Comparison of ENCODE assay signal across 21 mouse cellular contexts in genomic region chr10:98686370-98686769, GRCm38 (mm10).
A peak's percentile ranks its signal among the peaks of the same experiment; 100 is the strongest.
DNase-seq lines count a peak whose midpoint lies in the region; ATAC-seq and TF ChIP-seq lines count a peak whose summit lies in the region.
"Had no signal": no experiment of that assay in that cellular context is flagged by ENCODE, and none has a peak within 500 bp of the region (broad histone marks: within the 10 kb centered on the region; RNA-seq: fewer than 3 reads in every experiment).

No protein-coding gene starts in this region.

- H3K9ac ChIP-seq in intestine, embryonic 15.5 days, result no peak overlapping the region
- H3K9ac ChIP-seq in intestine, embryonic 16.5 days (ENCODE audit: low read depth, low read length), result no peak overlapping the region
- no peak overlapping the region for H3K9ac ChIP-seq in intestine, postnatal 0 days (ENCODE audit: low read depth, low read length)

- peak; percentile 81 for ATAC-seq in intestine, embryonic 15.5 days
- ATAC-seq in intestine, embryonic 16.5 days, result peak; percentile 66
- peak; percentile 48; the same call in 1 of the 2 replicates for ATAC-seq in intestine, postnatal 0 days
- ATAC-seq: activated CD4-positive, CD25-positive, alpha-beta regulatory T cell, adult 4 months; CD4-positive, CD25-positive, alpha-beta regulatory T cell, adult 4 months; Patski had no signal

- DNase-seq in gastrocnemius, postnatal 25 days, result no peak
- no peak for DNase-seq in left cerebral cortex, adult 9 months (ENCODE audit: low spot score in 2 of 2)
- no peak for DNase-seq in gastrocnemius, adult 2 months
- DNase-seq: adrenal gland, adult 2 months; adrenal gland, adult 8-10 months; adrenal gland, postnatal 10 days; adrenal gland, postnatal 14 days; adrenal gland, postnatal 25 days; adrenal gland, postnatal 36 days; B cell, adult 2 months; cerebellum, adult 11 months; cerebellum, adult 11-12 months; cerebellum, adult 18-20 months had no signal

- H3K36me3 ChIP-seq in intestine, embryonic 15.5 days, result no peaks in the 10 kb centered on the region
- H3K36me3 ChIP-seq in intestine, embryonic 16.5 days (ENCODE audit: control insufficient read depth, insufficient read depth, low read length), result no peaks in the 10 kb centered on the region
- H3K36me3 ChIP-seq in intestine, postnatal 0 days (ENCODE audit: control insufficient read depth, insufficient read depth), result no peaks in the 10 kb centered on the region
- H3K36me3 ChIP-seq: G1E had no signal

- H3K27ac ChIP-seq in intestine, embryonic 15.5 days, result no peak overlapping the region
- no peak overlapping the region for H3K27ac ChIP-seq in intestine, embryonic 16.5 days (ENCODE audit: low read length)
- no peak overlapping the region for H3K27ac ChIP-seq in intestine, postnatal 0 days (ENCODE audit: low read depth, low read length)
- H3K27ac ChIP-seq in gastrocnemius, adult 2 months, result no peak overlapping the region

- H3K9me3 ChIP-seq in intestine, embryonic 15.5 days, result no peaks in the 10 kb centered on the region
- no peaks in the 10 kb centered on the region for H3K9me3 ChIP-seq in intestine, embryonic 16.5 days (ENCODE audit: control insufficient read depth, low read length)
- no peaks in the 10 kb centered on the region for H3K9me3 ChIP-seq in intestine, postnatal 0 days (ENCODE audit: control insufficient read depth)
- H3K9me3 ChIP-seq: G1E had no signal

- intact Hi-C loops in gastrocnemius, adult 2 months (cut with DNase I), result no loop called here

- H3K4me2 ChIP-seq in intestine, embryonic 15.5 days (replicated peaks), result no peak overlapping the region
- no peak overlapping the region for H3K4me2 ChIP-seq in intestine, embryonic 16.5 days (ENCODE audit: low read depth, low read length)
- no peak overlapping the region for H3K4me2 ChIP-seq in intestine, postnatal 0 days (replicated peaks; ENCODE audit: low read depth)

- no peaks in the 10 kb centered on the region for H3K27me3 ChIP-seq in intestine, embryonic 15.5 days (replicated peaks)
- H3K27me3 ChIP-seq in intestine, embryonic 16.5 days (replicated peaks; ENCODE audit: control insufficient read depth, insufficient read depth, low read length), result no peaks in the 10 kb centered on the region
- no peaks in the 10 kb centered on the region for H3K27me3 ChIP-seq in intestine, postnatal 0 days (replicated peaks; ENCODE audit: control insufficient read depth, insufficient read depth, low read length)
- H3K27me3 ChIP-seq: CH12.LX, Patski had no signal

- H3K4me3 ChIP-seq in intestine, embryonic 15.5 days (replicated peaks), result no peak overlapping the region
- no peak overlapping the region for H3K4me3 ChIP-seq in intestine, embryonic 16.5 days (ENCODE audit: low read length)
- H3K4me3 ChIP-seq in intestine, postnatal 0 days (ENCODE audit: low read depth, low read length), result no peak overlapping the region
- no peak overlapping the region for H3K4me3 ChIP-seq in gastrocnemius, adult 2 months

- no peak for TF ChIP-seq CTCF in intestine, postnatal 0 days (IDR thresholded peaks at IDR 0.05; ENCODE audit: low read depth)
- TF ChIP-seq CTCF in gastrocnemius, adult 2 months (IDR thresholded peaks at IDR 0.05), result no peak

- 0 out of 2 replicates have a peak, but pooled peaks cover 2% of the 10 kb centered on the region for H3K4me1 ChIP-seq in intestine, embryonic 15.5 days (replicated peaks)
- 0 out of 2 replicates have a peak, but pooled peaks cover 3% of the 10 kb centered on the region for H3K4me1 ChIP-seq in intestine, embryonic 16.5 days (ENCODE audit: control insufficient read depth, insufficient read depth, low read length)
- no peaks in the 10 kb centered on the region for H3K4me1 ChIP-seq in intestine, postnatal 0 days (replicated peaks; ENCODE audit: control insufficient read depth, insufficient read depth, low read length)
